Mouse (Mus musculus): ENCODE results near the gene Cmtm6.
A peak's percentile ranks its signal among the peaks of the same experiment; 100 is the strongest.

Gene Cmtm6

DNA sequence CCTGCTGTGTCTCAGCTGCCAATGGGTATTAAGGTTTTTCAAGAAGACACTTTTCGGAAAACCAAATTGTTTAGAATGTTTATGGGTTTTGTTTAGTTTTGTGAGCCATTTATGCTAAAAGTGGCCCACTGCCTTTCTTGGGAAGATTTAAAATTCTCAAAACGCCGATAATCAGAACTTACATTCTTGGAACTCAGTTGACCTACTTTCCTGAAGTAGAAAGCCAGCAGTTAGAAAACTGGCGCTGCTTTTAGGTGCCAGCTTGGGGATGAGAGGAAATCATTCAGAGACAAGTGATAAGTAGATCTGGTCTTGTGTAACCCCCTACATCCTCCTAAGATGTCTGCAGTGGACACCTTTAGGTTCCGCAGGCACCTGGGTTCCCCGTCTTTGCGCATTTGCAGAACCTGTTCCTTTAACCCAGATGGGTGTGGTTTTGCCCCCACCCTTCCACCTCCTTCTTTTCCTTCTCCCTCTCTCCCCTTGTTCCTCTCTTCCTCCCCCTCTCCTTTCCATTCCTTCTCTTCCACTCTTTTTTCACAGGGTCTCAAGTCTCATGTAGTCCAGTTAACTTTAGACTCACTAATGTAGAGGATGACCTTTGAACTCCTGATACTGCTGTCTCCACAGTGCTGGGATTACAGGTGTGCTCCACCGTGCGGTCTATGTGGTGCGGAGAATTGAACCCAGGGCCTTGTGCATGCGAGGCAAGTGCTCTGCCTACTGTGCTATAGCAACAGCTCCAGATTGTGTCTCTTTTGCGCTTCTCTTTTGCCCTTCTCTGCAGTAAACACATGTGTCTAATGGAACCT lies 1.2 kb downstream of the Cmtm6 start:
- no peak for DNase-seq

DNA sequence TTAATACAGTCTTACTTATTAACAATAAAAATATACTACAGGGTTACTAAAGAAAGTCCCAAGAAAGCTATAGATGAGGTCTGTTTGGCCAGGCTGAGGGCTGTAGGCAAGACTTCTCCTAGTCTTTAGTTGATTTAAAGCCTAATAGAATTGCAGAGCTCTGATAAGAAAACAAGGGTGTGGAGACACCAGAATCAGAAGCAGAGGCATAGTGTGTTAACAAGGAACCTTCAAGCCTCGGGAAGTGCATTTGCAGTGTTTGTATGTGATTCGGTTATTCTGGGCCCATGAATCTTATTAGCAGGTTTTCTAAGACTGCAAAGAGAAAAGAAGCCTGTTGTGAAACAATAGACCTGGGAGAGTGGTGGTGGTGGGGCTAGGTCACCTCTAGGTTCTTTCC lies 2.3 kb downstream of the Cmtm6 start:
- DNase-seq, result no peak

DNA sequence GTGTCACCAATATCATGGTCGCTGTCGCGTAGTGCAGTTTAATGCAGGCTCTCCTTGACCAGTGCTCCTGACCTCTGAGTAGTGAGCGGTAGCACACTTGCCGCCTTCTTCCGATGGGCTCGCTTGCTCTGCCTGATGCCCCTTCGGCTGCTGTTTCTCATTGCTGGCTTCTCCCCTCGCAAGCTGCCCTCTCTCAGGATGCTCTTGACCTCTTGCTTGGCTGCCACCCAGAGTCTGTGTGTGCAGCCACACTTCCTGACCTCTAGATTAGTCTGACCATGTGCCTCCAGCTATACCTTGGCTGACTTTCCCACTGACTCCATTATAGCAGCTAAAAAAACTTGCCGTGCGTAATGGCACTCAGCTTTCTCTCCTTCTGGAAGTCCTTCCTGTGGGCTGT lies 5.5 kb downstream of the Cmtm6 start:
- peak; percentile 61 for DNase-seq

GRCm38 (mm10) chr9:114740336-114740735 lies 9.4 kb downstream of the Cmtm6 start:
- no peak for DNase-seq

GRCm38 (mm10) chr9:114742731-114743130 lies 11.8 kb downstream of the Cmtm6 start:
- no peak for DNase-seq

- DNase-seq, result no peak
These were observed 14.2 kb downstream of the Cmtm6 start for GRCm38 (mm10) chr9:114745163-114745562.

DNA sequence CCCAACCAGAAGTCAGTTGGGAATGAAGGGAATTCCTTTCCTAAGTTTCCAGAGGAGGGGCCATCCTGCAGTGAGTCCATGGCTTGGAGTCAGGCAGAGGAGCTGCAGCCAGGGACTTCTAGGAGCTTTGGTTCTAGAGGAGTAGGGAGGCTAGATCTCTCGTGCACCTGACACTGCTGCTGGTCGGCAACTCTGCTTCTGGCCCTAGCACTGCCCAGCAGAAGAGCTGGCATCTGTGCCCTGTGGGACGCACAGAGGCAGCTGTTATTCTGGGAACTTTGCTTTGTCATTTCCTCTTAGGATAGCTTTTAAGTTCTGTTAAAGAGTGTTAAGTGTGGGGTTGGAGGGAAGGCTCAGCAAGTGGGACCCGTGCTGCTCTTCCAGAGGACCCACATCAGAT lies 14.7 kb downstream of the Cmtm6 start:
- DNase-seq, result no peak

- DNase-seq, result no peak
These were observed 16.1 kb downstream of the Cmtm6 start for GRCm38 (mm10) chr9:114747012-114747411.

DNA sequence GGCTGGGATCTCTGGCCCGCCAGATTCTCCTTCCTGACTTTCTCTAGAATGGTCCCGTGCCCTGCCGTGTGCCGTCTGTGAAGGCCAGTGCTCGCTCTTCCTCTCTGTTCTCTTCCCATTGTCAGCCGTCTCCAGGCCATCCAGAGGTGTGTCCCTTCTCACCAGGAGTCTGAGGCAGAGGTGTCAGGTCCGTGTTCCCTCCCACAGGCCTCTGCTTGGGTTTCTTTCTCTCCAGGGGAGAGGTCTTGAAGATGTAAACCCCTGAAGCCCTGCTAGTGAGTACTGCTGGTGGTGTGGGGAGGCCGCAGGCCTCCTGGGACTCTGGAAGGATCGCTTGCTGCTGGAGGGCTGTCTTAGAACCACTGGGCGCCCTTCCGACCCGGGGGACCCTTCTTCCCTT lies 16.6 kb downstream of the Cmtm6 start:
- DNase-seq, result no peak

DNA sequence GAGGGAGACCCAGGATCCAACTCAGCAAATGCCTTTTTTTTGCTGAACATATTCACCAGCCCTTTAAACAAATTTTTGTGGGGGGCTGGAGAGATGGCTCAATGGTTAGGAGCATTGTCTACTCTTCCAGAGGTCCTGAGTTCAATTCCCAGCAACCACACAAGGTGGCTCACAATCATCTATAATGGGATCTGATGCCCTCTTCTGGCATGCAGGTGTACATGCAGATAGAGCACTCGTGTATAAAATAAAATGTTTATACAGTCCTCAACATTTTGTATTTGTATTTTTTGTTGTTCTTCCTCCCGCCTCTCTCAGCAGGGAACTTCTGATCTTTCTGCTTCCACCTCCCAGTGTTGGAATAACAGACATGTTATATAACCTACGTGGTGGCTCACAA lies 20.7 kb downstream of the Cmtm6 start:
- no peak for DNase-seq

GRCm38 (mm10) chr9:114752311-114752710 lies 21.4 kb downstream of the Cmtm6 start:
- no peak for DNase-seq

DNA sequence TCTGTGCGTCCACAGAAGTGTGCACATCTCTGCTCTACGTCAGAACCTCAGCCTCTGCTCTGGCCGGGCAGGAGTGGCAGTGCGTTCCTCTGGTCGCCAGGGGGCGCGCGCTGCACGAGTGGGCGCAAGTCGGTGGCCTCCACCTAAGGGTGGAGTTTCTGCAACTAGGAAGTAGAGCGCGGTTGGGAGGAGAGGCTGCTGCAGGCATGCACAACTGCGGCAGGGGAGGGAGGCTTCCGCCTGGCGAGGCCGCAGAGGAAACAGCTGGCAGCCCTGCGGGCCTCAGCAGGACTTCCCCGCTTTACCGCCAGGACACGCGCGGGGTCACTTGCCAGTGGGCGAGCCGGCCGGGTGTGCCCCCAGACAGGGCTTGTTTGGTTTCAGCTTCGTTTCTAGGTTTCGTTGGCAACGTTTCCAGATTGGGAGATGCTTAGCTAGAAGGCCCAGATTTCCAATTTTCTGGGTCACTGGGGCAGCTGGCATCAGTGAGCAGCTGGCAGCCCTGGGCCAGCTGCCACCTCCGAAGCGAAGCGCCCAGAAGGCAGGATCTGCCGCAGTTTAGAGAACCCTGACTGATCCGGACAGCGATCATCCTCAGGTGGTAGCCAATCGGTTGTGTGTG lies 22.1 kb downstream of the Cmtm6 start:
- peak; percentile 93 for DNase-seq

- no peak for DNase-seq
These were observed 27.4 kb downstream of the Cmtm6 start for GRCm38 (mm10) chr9:114758272-114758671.

DNA sequence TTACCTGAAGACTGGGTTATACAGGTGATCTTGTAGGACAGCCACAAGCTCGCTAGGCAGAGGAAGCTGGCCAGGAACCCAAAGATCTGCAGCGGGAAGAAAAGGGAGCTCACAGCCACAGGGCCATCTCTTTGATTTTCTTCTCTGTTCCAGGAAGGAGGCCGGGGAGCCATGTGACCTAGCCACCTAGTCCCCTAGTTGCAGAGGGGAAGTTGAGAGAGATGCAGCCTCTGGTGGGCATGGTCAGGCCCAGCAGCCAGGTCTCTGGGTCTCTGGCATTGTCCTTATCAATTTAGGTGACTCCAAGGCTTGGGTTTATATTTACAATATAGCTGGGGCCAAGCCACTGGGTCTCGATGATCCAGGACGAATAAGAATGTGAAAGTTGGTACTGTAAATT lies 27.9 kb downstream of the Cmtm6 start:
- no peak for DNase-seq

DNA sequence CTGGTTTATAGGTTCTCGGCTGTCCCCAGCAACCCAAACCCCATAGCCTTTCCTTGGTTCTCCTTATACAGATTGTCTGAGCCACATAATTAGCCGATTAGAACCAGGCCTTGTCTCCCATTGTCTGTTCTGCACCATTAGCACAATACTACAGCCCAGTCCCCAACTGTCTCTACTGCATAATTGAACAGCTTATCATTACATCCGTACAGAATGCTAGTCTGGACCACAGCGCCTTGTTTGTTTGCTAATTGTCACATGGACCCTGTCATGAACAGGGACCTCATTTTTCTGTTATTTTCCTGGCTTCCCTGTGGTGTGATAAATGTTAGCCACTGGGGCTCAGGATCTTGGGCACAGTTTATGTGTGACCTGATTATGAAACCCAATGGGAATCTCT lies 29.0 kb downstream of the Cmtm6 start:
- no peak for DNase-seq

GRCm38 (mm10) chr9:114760353-114760752 lies 29.4 kb downstream of the Cmtm6 start:
- DNase-seq, result no peak

DNA sequence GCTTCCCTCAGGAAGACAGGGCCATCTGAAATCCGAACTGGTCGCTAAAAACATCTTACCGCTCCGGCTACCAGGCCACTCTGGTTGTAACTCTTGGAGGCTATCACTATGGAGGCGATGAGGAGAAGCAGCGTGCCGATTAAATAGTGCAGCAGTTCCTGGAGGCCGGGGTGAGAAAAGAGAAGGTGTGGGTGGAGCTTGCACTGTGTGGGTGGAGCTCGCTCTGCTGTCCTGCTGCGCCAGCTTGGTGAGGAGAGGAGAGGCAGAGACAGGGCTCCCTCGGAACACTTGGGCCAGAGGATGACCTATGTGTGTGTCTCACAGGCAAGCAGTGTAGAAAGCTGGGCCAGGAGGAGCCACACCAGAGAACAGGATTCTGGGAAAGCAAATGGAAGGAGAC lies 30.9 kb downstream of the Cmtm6 start:
- DNase-seq, result no peak

DNA sequence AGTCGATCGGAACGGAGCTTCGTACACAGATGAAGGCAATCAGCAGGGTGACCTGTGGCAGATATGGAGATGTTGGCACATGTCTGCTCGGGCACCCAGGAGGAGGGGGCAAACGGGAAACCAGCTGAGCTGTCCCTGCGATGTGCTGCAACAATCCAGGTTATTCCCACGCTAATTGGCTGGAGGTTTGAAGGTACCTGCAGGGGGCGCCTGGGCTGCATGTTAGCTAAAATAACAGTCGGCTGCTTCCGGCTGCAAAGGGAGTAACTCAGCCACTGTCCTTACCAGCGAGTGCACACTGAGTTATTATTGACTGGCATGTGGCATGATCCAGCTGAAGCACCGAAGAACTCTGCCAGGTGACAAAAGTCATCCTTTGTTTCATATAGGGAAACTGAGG lies 32.4 kb downstream of the Cmtm6 start:
- peak; percentile 38 for DNase-seq

- no peak for DNase-seq
These were observed 36.1 kb downstream of the Cmtm6 start for GRCm38 (mm10) chr9:114767030-114767429.

- DNase-seq, result no peak
These were observed 36.6 kb downstream of the Cmtm6 start for GRCm38 (mm10) chr9:114767507-114767906.

- no peak for DNase-seq
These were observed 37.1 kb downstream of the Cmtm6 start for GRCm38 (mm10) chr9:114768066-114768465.

DNA sequence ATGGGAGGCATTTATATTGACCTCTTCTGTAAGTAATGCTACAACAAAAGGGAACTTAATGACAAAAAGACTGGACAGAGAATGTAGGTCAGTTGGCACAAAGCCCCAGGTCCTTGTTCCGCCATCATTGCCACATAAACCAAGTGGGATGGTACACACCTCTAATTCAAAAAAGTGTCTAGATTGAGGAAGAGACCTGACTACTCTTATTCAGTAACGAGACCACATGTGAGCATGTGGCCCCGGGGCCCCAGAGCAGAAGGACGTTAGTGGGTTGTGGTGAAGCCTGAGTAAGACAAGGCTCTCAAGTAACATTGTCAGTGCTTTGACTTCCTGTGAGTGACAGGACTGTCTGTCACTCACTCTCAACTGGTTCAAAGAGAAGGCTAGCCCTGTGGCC lies 39.3 kb downstream of the Cmtm6 start:
- DNase-seq, result no peak

GRCm38 (mm10) chr9:114771565-114771964 lies 40.6 kb downstream of the Cmtm6 start:
- DNase-seq, result no peak

DNA sequence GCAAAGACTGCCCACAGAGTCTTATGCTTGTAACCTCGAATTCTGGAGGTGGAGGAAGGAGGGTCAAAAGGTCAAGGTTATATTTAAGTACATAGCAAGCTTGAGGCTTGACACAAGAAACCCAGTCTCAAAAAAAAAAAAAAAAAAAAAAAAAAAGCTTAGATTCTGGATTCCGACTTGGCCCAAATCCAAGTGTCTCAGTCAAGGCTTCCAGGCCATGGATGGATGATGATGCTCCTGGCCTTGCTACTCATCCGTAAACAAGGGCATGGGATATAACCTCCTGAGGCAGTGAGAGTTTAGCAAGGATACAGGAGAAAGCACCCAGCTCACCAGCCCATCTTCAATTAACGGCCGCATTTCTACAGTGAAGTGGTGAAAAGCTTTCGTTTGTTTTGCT lies 43.7 kb downstream of the Cmtm6 start:
- no peak for DNase-seq

DNA sequence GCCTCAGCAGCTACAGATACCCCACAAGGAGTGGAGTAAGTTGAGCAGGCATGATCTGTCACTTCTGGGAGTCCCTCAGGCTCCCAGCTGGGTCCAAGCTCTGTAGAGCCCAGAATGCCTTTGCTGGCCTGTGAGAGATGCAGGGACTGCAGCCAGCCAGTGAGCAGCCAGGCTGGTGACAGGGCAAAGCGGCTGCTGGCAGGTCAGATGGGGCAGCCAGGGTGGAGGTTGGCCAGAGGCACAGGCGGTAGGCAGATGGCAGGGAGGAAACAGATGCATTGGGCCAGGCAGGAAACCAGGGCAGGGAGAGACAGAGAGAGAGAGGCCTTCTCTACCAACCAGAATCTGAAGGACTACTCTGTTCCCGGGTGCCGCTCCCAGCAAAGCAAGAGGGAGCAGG lies 44.4 kb downstream of the Cmtm6 start:
- DNase-seq, result no peak

Data from kidney, adult 18-20 months (tissue).